Mouse (Mus musculus): ENCODE results near the gene Stx2. TPM values are rescaled to one million over a fixed set of nuclear protein-coding genes. Genes with fewer than 3 reads are reported as not detected.
A peak's percentile ranks its signal among the peaks of the same experiment; 100 is the strongest.

The Stx2 gene
- total and polyA plus RNA-seq, 2 experiments from 2014 or later, result 14.6 to 36.8 TPM

- Histone ChIP-seq H3K27ac (ENCODE audit: low read depth) (no peak overlapping the region), H3K36me3 (replicated peaks; ENCODE audit: control insufficient read depth, insufficient read depth, low read length) (no peaks in the 10 kb centered on the region), H3K9me3 (replicated peaks; ENCODE audit: control insufficient read depth, low read length) (no peaks in the 10 kb centered on the region), H3K9ac (replicated peaks; ENCODE audit: low read depth, low read length) (no peak overlapping the region), H3K27me3 (ENCODE audit: control insufficient read depth, insufficient read depth, low read length) (no peaks in the 10 kb centered on the region), H3K4me2 (ENCODE audit: low read depth, low read length) (no peak overlapping the region), H3K4me3 (ENCODE audit: low read depth, low read length) (no peak overlapping the region), H3K4me1 (ENCODE audit: control insufficient read depth, insufficient read depth) (peaks cover 5% of the 10 kb centered on the region)
- WGBS, result 76% methylated on average over 2 of the region's 2 CpGs
- DNase-seq (ENCODE audit: low spot score) (no peak), ATAC-seq (ENCODE audit: insufficient read depth, low read depth) (no peak)
- no peak for TF ChIP-seq CTCF (IDR thresholded peaks at IDR 0.05; ENCODE audit: low read depth)
- TF ChIP-seq EP300 (IDR thresholded peaks at IDR 0.05; ENCODE audit: low read depth), result no peak
Observed at GRCm38 (mm10) chr5:129010937-129011336, 2.6 kb upstream of the Stx2 start.

GRCm38 (mm10) chr5:129009577-129009976 is 1.2 kb upstream of the Stx2 start:
- H3K27me3 ChIP-seq (ENCODE audit: control insufficient read depth, insufficient read depth, low read length), result no peaks in the 10 kb centered on the region
- WGBS, result 66% methylated on average over 3 of the region's 3 CpGs
- no peak overlapping the region for H3K4me2 ChIP-seq (ENCODE audit: low read depth, low read length)
- DNase-seq (ENCODE audit: low spot score) (no peak), ATAC-seq (ENCODE audit: insufficient read depth, low read depth) (no peak)
- no peaks in the 10 kb centered on the region for H3K9me3 ChIP-seq (replicated peaks; ENCODE audit: control insufficient read depth, low read length)
- TF ChIP-seq CTCF (IDR thresholded peaks at IDR 0.05; ENCODE audit: low read depth), result no peak
- no peak for TF ChIP-seq EP300 (IDR thresholded peaks at IDR 0.05; ENCODE audit: low read depth)
- no peaks in the 10 kb centered on the region for H3K36me3 ChIP-seq (replicated peaks; ENCODE audit: control insufficient read depth, insufficient read depth, low read length)
- H3K9ac ChIP-seq (replicated peaks; ENCODE audit: low read depth, low read length), result no peak overlapping the region
- H3K27ac ChIP-seq (ENCODE audit: low read depth), result no peak overlapping the region
- H3K4me3 ChIP-seq (ENCODE audit: low read depth, low read length), result no peak overlapping the region
- H3K4me1 ChIP-seq (ENCODE audit: control insufficient read depth, insufficient read depth), result peaks cover 5% of the 10 kb centered on the region

- DNase-seq (ENCODE audit: low spot score), result no peak
- ATAC-seq (ENCODE audit: insufficient read depth, low read depth), result peak; percentile 5
- no peaks in the 10 kb centered on the region for H3K27me3 ChIP-seq (ENCODE audit: control insufficient read depth, insufficient read depth, low read length)
Observed at GRCm38 (mm10) chr5:129008008-129008407, 366 bp downstream of the Stx2 start.

DNA sequence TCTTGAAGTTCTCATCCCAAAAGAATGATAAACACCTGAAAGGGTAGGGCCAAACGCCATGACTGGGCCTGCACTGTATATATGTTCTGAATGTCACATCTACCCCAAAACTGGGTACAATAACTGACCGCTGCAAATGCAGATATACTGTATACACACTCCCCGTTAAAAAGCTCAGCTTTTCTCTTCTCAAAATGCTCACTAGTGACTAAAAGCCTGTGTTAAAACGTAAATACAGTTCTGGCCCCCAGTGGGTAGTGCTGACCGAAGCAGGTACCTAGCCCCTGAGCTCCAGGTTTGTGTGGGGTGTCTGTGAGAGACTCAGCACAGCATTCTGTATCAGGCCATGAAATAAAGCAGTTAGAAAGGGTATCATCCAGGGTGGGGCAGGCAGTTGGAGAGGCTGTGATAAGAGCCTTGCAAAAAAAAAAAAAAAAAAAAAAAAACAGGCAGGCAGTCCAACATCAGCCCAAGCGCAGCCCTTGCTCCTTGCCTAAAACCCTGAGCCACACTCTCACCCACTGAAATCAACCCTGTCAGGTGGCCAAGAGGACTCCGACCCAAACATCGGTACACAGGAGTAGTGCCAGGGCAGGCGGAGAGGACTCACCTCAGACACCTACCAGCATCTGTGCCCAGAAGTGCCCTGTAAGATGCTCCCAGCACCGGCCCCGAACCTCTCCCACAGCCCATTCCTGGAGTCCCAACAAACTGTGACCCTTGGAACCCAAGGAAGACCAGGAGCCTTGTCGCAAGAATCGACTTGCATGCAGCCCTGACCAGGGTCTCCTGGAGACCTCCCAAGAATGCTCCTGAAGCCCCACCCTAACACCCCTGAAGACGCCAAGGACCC is 1.0 kb downstream of the Stx2 start:
- Histone ChIP-seq H3K36me3 (replicated peaks; ENCODE audit: control insufficient read depth, insufficient read depth, low read length) (no peaks in the 10 kb centered on the region), H3K27ac (ENCODE audit: low read depth) (peak overlapping the region; percentile 59), H3K27me3 (ENCODE audit: control insufficient read depth, insufficient read depth, low read length) (no peaks in the 10 kb centered on the region), H3K4me1 (ENCODE audit: control insufficient read depth, insufficient read depth) (peaks cover 10% of the 10 kb centered on the region), H3K9me3 (replicated peaks; ENCODE audit: control insufficient read depth, low read length) (no peaks in the 10 kb centered on the region), H3K9ac (replicated peaks; ENCODE audit: low read depth, low read length) (peak overlapping the region; percentile 66), H3K4me3 (ENCODE audit: low read depth, low read length) (peak overlapping the region; percentile 72), H3K4me2 (ENCODE audit: low read depth, low read length) (peak overlapping the region; percentile 86)
- WGBS, result 48% methylated on average over 14 of the region's 14 CpGs
- DNase-seq (ENCODE audit: low spot score), result no peak
- TF ChIP-seq EP300 (IDR thresholded peaks at IDR 0.05; ENCODE audit: low read depth) (no peak), CTCF (IDR thresholded peaks at IDR 0.05; ENCODE audit: low read depth) (no peak)
- no peak for ATAC-seq (ENCODE audit: insufficient read depth, low read depth)

More at GRCm38 (mm10) chr5:129008008-129008407, 366 bp downstream of the Stx2 start:
- Histone ChIP-seq H3K4me2 (ENCODE audit: low read depth, low read length) (peak overlapping the region; percentile 86), H3K4me3 (ENCODE audit: low read depth, low read length) (peak overlapping the region; percentile 72), H3K9ac (replicated peaks; ENCODE audit: low read depth, low read length) (peak overlapping the region; percentile 66), H3K4me1 (ENCODE audit: control insufficient read depth, insufficient read depth) (peaks cover 5% of the 10 kb centered on the region), H3K27ac (ENCODE audit: low read depth) (peak overlapping the region; percentile 59; the same call in 1 of the 2 replicates), H3K36me3 (replicated peaks; ENCODE audit: control insufficient read depth, insufficient read depth, low read length) (no peaks in the 10 kb centered on the region), H3K9me3 (replicated peaks; ENCODE audit: control insufficient read depth, low read length) (no peaks in the 10 kb centered on the region)
- no peak for TF ChIP-seq CTCF (IDR thresholded peaks at IDR 0.05; ENCODE audit: low read depth)
- no peak for TF ChIP-seq EP300 (IDR thresholded peaks at IDR 0.05; ENCODE audit: low read depth)
- WGBS, result under 1% methylated on average over 18 of the region's 18 CpGs

DNA sequence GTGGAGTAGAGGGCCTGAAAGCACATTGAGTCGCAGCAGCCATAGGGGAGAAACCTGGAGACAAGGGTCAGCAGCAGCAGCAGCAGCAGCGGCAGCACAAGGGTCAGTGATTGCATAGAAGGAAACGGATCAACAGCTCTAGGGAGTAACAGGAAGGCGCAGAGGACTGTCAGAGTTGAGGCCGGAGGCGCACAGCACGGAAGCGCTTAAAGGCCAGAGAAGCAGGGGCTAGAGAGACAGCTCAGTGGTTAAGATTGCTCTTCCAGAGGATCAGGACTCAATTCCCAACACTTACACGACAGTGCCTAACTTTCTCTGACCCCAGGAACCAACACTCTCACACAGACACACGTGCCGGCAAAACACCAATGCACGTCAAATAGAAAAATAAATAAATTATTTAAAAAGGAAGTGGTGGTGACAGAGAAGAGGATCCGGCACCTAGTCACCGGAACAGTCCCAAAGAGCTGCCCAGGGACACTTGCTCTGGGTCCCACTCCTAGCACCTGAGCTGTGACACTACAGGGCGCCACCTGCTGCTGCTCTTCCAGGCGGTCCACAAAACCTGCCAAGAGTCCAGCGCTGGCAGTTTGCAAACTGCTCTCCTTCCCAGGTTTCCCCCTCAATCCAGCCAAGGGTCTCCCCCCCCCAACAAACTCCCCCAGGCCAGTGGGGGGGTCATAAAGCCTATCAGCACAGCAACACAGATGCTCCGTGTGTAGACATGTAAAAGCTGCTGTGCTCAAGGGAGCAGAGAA is 2.2 kb downstream of the Stx2 start:
- Histone ChIP-seq H3K9ac (replicated peaks; ENCODE audit: low read depth, low read length) (no peak overlapping the region; the same call in 1 of the 2 replicates), H3K27me3 (ENCODE audit: control insufficient read depth, insufficient read depth, low read length) (no peaks in the 10 kb centered on the region), H3K4me3 (ENCODE audit: low read depth, low read length) (peak overlapping the region; percentile 72), H3K4me1 (ENCODE audit: control insufficient read depth, insufficient read depth) (peaks cover 18% of the 10 kb centered on the region), H3K27ac (ENCODE audit: low read depth) (peak overlapping the region; percentile 65), H3K9me3 (replicated peaks; ENCODE audit: control insufficient read depth, low read length) (no peaks in the 10 kb centered on the region), H3K4me2 (ENCODE audit: low read depth, low read length) (peak overlapping the region; percentile 86), H3K36me3 (replicated peaks; ENCODE audit: control insufficient read depth, insufficient read depth, low read length) (no peaks in the 10 kb centered on the region)
- DNase-seq (ENCODE audit: low spot score) (no peak), ATAC-seq (ENCODE audit: insufficient read depth, low read depth) (no peak)
- TF ChIP-seq EP300 (IDR thresholded peaks at IDR 0.05; ENCODE audit: low read depth), result no peak
- no peak for TF ChIP-seq CTCF (IDR thresholded peaks at IDR 0.05; ENCODE audit: low read depth)
- 64% methylated on average over 18 of the region's 18 CpGs for WGBS
